Mouse (Mus musculus): Measurements from ENCODE around the gene Hint1. TPM values are rescaled to one million over a fixed set of nuclear protein-coding genes. Genes with fewer than 3 reads are reported as not detected.
A peak's percentile ranks its signal among the peaks of the same experiment; 100 is the strongest.

The Hint1 gene
- total RNA-seq, 2 experiments from 2014 or later = 67.1 to 122 TPM

- peak; percentile 98 for ATAC-seq (replicated peaks; ENCODE audit: low FRiP score, poor library complexity, severe bottlenecking)
Observed at GRCm38 (mm10) chr11:54860256-54861038, 5.7 kb upstream of the Hint1 start, which contains the start of gene Lyrm7. Gene Lyrm7 (minus strand): TSS chr11:54860916.

DNA sequence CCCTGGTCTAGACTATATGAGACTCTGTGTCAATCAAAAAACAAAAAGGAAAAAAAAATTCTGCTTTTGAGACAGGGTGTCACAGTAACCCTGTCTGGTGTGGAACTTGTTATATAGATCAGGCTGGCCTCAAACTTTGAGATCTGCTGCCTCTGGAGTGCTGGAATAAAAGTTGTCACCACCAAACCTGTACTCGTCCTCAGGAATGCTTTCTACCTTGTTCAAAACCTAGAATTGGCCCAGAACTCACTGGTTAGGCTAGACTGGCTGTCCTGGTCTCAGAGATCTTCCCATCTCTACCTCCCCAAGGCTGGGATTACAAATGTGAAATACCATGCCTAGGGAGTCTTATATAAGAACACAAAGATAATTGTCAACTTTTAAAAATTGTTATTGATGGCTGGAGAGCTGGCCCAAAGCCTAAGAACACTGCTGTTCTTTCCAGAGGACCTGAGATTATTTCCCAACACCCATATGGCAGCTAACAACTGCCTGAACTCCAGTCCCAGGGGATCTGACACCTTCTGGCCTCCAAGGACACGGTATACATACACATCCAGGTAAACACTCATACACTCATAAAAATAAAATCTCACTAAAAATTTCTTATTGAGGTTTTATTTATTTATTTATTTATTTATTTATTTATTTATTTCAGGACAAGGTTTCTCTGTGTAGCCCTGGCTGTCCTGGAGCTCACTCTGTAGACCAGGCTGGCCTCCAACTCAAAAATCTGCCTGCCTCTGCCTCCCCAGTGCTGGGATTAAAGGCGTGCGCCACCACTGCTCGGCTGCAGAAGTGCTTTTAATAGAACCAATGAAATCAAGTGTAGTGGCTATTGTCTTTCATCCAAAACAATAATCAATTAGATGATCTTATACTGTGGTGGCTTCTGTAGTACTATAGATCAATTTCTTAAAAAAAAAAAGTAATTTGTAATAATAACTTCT lies 4.4 kb upstream of the Hint1 start:
- no peak for ATAC-seq (replicated peaks; ENCODE audit: low FRiP score, poor library complexity, severe bottlenecking)

DNA sequence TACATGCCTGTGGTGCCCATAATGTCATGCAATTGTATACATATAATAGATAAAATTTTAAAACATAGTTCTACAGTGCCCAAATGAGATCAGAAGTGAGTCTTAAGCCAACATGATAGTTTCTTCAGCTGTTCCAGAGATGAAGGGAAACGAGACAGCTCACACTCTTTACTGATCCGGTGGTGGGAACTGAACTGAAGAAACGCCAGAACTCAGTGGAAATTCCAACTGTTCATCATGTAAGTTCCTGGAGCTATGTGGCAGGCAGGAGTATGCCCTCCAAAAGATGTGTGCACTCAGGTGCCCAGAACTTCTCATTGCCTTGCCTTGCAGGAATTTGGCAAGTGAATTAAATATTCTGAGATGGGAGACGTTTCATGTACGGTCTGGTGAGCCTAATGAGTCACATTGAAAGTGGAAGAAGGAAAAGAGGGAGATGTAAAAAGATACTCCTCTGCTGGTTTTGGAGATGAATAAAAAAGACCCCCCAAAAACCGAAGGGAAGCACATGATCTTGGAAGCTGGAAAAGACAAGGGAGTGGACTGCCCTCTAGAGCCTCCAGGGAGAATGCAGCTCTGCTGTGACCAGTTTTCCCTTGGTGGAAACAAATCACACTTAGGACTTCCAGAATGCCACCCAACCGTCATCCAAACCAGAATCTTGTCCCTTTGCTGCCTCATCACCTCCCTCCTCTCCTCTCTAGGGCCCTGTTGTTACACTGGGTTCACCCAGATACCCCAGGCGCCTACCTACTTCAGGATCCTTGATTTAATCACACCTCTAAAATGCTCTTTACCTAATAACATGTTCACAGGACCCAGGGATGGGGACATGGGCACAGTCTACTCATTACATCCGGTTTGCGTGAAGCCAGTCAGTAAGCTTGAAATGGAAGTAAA lies 3.3 kb upstream of the Hint1 start:
- ATAC-seq (replicated peaks; ENCODE audit: low FRiP score, poor library complexity, severe bottlenecking) = no peak

DNA sequence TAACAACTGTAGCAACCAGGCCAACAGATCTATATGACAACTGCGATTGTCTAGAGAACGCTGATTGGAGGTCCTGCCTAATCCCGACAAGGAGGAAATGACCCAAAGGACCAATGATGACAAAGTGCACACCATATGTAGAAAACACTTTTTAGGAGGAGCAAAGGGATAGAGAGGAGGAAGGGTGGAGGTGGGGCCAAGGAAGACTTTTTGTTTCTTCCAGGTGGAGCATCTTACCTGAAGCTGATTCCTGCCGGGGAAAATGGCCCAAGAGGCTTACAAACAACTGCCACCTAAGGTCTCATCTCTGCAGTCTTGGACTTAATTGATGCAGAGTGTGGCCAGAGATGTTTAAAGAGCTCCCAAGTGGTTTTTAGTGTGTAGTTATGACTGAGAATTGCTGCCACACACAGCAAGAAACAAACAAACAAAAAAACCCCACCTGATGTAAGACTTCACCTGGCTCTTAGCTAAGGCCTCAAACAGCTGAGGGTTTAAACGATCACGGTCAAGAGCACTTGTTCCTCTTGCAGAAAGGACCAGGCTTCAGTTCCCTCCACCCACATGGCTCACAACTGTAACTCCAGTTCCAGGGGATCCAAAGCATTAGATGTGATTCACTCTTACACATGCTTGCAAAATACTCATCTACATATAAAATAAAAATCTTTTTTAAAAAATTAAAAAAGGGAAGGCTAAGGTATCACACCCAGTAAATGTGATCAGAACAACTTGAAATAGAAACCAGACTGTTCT lies 675 bp upstream of the Hint1 start:
- no peak for ATAC-seq (replicated peaks; ENCODE audit: low FRiP score, poor library complexity, severe bottlenecking)

- ATAC-seq (replicated peaks; ENCODE audit: low FRiP score, poor library complexity, severe bottlenecking) = peak; percentile 59
Observed at GRCm38 (mm10) chr11:54867049-54867385, 834 bp downstream of the Hint1 start.

- no peak for ATAC-seq (replicated peaks; ENCODE audit: low FRiP score, poor library complexity, severe bottlenecking)
Observed at GRCm38 (mm10) chr11:54867903-54868434, 1.8 kb downstream of the Hint1 start.

DNA sequence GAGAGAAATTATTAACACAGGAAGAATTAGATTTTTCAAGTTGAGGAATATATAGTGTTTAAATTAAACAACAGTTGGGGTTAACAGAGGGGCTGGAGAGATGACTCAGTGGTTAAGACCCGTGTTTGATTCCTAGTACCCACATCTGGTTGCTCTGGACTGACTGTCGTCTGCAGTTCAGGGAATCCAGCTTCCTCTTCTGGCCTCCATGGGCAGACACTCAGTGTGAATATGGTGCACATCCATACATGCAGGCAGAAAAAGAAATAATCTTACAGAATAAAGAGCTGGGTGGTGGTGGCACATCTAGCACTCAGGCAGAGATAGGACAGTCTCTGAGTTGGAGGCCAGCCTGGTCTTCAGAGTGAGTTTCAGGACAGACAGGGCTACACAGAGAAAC lies 2.3 kb downstream of the Hint1 start:
- no peak for ATAC-seq (replicated peaks; ENCODE audit: low FRiP score, poor library complexity, severe bottlenecking)

- ATAC-seq (replicated peaks; ENCODE audit: low FRiP score, poor library complexity, severe bottlenecking) = no peak
Observed at GRCm38 (mm10) chr11:54869318-54869717, 3.1 kb downstream of the Hint1 start.

DNA sequence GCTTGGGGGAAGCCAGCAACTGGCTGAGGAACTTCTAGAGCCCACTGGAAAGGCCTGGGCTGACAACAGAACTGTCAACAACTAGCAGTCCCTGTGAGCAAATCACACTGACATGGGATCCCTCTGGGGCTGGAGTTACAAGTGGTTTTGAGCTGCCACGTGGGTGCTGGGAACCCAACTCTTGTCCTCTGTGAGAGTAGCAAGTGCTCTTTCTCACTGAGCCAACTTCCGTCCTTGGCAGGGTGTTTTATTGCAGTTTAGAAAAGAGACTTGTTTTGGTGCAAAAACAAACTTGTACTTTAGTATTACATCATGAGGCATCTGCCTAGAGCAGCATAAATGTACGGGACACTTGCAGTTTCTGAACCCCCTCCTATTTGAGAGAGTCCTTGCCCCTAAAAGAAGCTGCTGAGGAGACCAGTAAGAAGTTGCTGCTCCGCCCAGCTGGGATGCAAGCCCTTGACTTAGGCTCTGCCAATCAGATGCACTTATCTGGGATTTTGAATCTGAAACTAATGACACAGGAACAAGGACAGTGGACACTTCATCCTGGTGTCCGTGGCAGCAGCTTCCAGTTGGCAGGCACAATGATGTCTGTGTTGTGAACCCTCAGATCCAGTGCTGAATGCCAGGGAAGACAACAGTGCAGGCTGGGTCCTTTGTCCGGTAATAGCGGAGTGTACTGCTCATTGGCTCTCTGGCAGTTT lies 5.8 kb downstream of the Hint1 start:
- no peak for ATAC-seq (replicated peaks; ENCODE audit: low FRiP score, poor library complexity, severe bottlenecking)

GRCm38 (mm10) chr11:54876031-54876430 lies 9.8 kb downstream of the Hint1 start:
- no peak for ATAC-seq (replicated peaks; ENCODE audit: low FRiP score, poor library complexity, severe bottlenecking)

- no peak for ATAC-seq (replicated peaks; ENCODE audit: low FRiP score, poor library complexity, severe bottlenecking)
Observed at GRCm38 (mm10) chr11:54878893-54879292, 12.7 kb downstream of the Hint1 start.

- no peak for ATAC-seq (replicated peaks; ENCODE audit: low FRiP score, poor library complexity, severe bottlenecking)
Observed at GRCm38 (mm10) chr11:54879434-54879833, 13.3 kb downstream of the Hint1 start.

DNA sequence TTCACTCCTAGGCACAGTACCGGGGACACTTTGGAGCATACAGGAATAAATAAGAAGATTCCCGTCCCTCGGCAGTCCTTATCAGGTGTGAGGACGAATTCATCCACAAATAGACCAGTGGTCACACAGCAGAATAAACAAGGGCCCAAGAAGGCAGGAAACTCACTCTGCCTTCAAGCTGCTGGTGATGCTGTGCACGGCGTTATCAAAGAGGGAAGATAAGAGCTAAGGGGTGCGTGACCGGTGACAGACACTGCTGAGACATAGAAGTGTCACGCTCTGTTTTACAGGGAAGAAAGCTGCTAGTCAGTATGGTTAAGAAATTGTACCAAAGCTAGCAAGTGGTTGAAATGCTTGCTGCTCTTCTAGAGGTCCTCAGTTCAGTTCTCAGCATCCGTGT lies 13.7 kb downstream of the Hint1 start:
- no peak for ATAC-seq (replicated peaks; ENCODE audit: low FRiP score, poor library complexity, severe bottlenecking)

DNA sequence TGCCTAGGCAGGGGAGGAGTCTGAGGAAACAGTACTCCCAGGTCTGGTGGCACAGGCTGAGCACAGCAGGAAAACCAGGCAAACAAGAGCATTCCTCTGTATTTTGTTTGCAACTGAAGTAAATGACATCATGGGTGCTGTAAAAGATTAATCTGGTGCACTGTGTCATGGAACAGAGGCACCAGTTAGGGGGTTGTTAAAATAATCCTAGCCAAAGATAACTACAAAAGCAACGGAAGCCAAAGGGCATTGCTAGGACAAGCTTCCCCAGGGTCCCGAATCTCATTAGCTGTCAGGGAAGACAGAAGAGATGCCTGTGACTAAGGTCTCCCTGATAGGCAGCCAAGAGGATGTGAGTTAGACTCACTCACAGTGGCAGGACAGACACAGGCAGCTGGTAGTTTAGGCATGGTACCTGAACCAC lies 14.9 kb downstream of the Hint1 start:
- no peak for ATAC-seq (replicated peaks; ENCODE audit: low FRiP score, poor library complexity, severe bottlenecking)

- no peak for ATAC-seq (replicated peaks; ENCODE audit: low FRiP score, poor library complexity, severe bottlenecking)
Observed at GRCm38 (mm10) chr11:54882671-54883070, 16.5 kb downstream of the Hint1 start.

DNA sequence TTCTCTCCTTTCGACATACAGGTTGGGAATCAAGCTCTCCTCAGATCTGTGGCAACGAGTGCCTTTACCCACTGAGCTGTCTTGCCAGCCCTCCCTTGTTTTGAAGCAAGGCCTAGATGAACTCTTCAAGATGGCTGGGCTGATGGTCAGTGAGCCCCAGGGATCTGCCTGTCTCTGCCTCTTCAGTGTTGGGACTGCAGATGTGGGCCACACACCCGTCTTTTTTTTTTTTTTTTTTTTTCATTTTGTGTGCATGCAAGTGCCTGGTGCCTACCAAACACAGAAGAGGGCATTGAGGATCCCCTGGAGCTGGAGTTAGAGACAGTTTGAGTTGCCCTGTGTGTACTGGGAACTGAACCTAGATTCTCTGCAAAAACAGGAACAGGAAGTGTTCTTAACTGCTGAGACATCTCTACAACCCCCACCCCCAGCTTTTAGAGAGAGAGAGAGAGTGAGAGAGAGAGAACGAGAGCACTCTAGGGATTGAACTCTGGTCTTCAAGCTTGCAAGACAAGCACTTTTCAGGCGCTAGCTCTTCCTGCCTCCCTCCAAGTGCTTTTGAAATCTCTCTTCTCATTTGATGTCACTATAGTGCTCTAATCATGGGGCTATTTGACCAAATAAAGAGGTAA lies 18.1 kb downstream of the Hint1 start:
- ATAC-seq (replicated peaks; ENCODE audit: low FRiP score, poor library complexity, severe bottlenecking) = no peak

- ATAC-seq (replicated peaks; ENCODE audit: low FRiP score, poor library complexity, severe bottlenecking) = no peak
Observed at GRCm38 (mm10) chr11:54884937-54885336, 18.8 kb downstream of the Hint1 start.

DNA sequence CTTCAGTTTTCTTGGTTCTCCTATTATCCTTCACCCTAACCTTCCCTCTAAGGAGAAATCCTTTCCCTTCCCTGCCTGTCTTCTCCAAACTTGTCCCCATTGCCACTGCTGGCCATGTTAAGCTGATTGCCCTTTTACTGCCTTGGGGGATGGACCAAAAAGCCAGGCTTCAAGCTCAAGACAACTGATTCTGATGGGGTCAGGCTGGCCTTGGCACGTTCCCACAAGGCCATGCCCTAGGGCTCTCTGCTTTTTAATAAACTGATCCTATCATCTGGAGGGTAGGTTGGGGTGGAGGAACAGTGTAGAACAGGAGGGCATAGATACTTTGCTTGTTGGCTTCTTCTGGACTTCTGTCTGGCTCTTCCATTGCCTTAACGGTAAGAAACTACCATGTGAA lies 19.2 kb downstream of the Hint1 start:
- no peak for ATAC-seq (replicated peaks; ENCODE audit: low FRiP score, poor library complexity, severe bottlenecking)
